ENCODE assay signal across 8 mouse cellular contexts in genomic region chr4:108217332-108218179, GRCm38 (mm10). TPM values are rescaled to one million over a fixed set of nuclear protein-coding genes. Genes with fewer than 3 reads are reported as not detected.
A peak's percentile ranks its signal among the peaks of the same experiment; 100 is the strongest.
DNase-seq lines count a peak whose midpoint lies in the region; ATAC-seq and TF ChIP-seq lines count a peak whose summit lies in the region.

TSS of gene Zyg11a (minus strand) at chr4:108218048.

- H3K4me2 ChIP-seq in forebrain, embryonic 11.5 days (ENCODE audit: low read depth, low read length, severe bottlenecking), result peak within 1 kb of the TSS; percentile 59
- H3K4me2 ChIP-seq in lung, postnatal 0 days (replicated peaks; ENCODE audit: low read depth, low read length), result peak within 1 kb of the TSS; percentile 63

- no peak within 1 kb of the TSS for H3K27ac ChIP-seq in forebrain, embryonic 11.5 days (ENCODE audit: low read depth, low read length)
- H3K27ac ChIP-seq in lung, postnatal 0 days (ENCODE audit: low read length), result no peak within 1 kb of the TSS
- H3K27ac ChIP-seq in testis, adult 2 months (ENCODE audit: control insufficient read depth, insufficient read depth, low read depth, low read length), result peak within 1 kb of the TSS; percentile 61; the same call in 1 of the 2 replicates

- TF ChIP-seq CTCF in E14TG2a.4 (conservative IDR thresholded peaks at IDR 0.05; ENCODE audit: low read length), result no peak
- no peak for TF ChIP-seq CTCF in lung, postnatal 0 days (IDR thresholded peaks at IDR 0.05)
- no peak for TF ChIP-seq CTCF in testis, adult 2 months (IDR thresholded peaks at IDR 0.05; ENCODE audit: control insufficient read depth, insufficient read depth, insufficient replicate concordance, low read depth, low read length)

- H3K9ac ChIP-seq in forebrain, embryonic 11.5 days (ENCODE audit: low read length), result peak within 1 kb of the TSS; percentile 37
- no peak within 1 kb of the TSS for H3K9ac ChIP-seq in lung, postnatal 0 days (replicated peaks; ENCODE audit: low read depth)

- DNase-seq in adrenal gland, adult 18-20 months (ENCODE audit: low spot score in 2 of 2), result peak; percentile 5 to 24
- DNase-seq in adrenal gland, postnatal 4 days (ENCODE audit: low spot score in 2 of 2), result no peak
- peak; percentile 69 for DNase-seq in forebrain, embryonic 11.5 days (ENCODE audit: low spot score)
- DNase-seq in kidney, adult 18-20 months, result peak; percentile 48
- DNase-seq in lung, postnatal 0 days (ENCODE audit: low spot score), result no peak

- H3K4me1 ChIP-seq in E14TG2a.4 (replicated peaks; ENCODE audit: low read depth, low read length), result peaks cover 67% of the 10 kb centered on the region
- peaks cover 4% of the 10 kb centered on the region; the same call in 1 of the 2 replicates for H3K4me1 ChIP-seq in forebrain, embryonic 11.5 days (replicated peaks; ENCODE audit: control insufficient read depth, insufficient read depth, low read length)
- H3K4me1 ChIP-seq in lung, postnatal 0 days (ENCODE audit: insufficient read depth, low read depth, low read length), result no peaks in the 10 kb centered on the region
- H3K4me1 ChIP-seq in testis, adult 2 months (ENCODE audit: control insufficient read depth, insufficient read depth, low read length), result peaks cover 3% of the 10 kb centered on the region

- H3K27me3 ChIP-seq in E14TG2a.4 (ENCODE audit: insufficient read depth, low read length), result no peaks in the 10 kb centered on the region
- peaks cover 29% of the 10 kb centered on the region for H3K27me3 ChIP-seq in forebrain, embryonic 11.5 days (ENCODE audit: control insufficient read depth, insufficient read depth, low read length)
- peaks cover 17% of the 10 kb centered on the region; the same call in 1 of the 2 replicates for H3K27me3 ChIP-seq in lung, postnatal 0 days (replicated peaks; ENCODE audit: insufficient read depth, low read length)
- no peaks in the 10 kb centered on the region for H3K27me3 ChIP-seq in testis, adult 2 months (ENCODE audit: control insufficient read depth, insufficient read depth, low read length)

- TF ChIP-seq EP300 in lung, postnatal 0 days (IDR thresholded peaks at IDR 0.05), result no peak

- H3K4me3 ChIP-seq in E14TG2a.4 (replicated peaks; ENCODE audit: low read length), result peak within 1 kb of the TSS; percentile 81
- H3K4me3 ChIP-seq in forebrain, embryonic 11.5 days (ENCODE audit: low read depth, low read length), result peak within 1 kb of the TSS; percentile 40
- peak within 1 kb of the TSS; percentile 36 for H3K4me3 ChIP-seq in lung, postnatal 0 days (ENCODE audit: low read depth, low read length)
- peak within 1 kb of the TSS; percentile 93 for H3K4me3 ChIP-seq in testis, adult 2 months (ENCODE audit: control insufficient read depth, low read depth, low read length)

- no peak for TF ChIP-seq POLR2A in testis, adult 2 months (IDR thresholded peaks at IDR 0.05; ENCODE audit: control insufficient read depth, low read depth, low read length)

- peaks cover 13% of the 10 kb centered on the region for H3K36me3 ChIP-seq in E14TG2a.4 (ENCODE audit: insufficient read depth, low read length)
- no peaks in the 10 kb centered on the region for H3K36me3 ChIP-seq in forebrain, embryonic 11.5 days (ENCODE audit: control insufficient read depth, insufficient read depth, low read length)
- no peaks in the 10 kb centered on the region for H3K36me3 ChIP-seq in lung, postnatal 0 days (ENCODE audit: insufficient read depth, low read length)
- no peaks in the 10 kb centered on the region for H3K36me3 ChIP-seq in testis, adult 2 months (ENCODE audit: control insufficient read depth, insufficient read depth, low read length)

- ATAC-seq in forebrain, embryonic 11.5 days (replicated peaks; ENCODE audit: low FRiP score), result peak; percentile 36; the same call in 1 of the 2 replicates
- peak; percentile 61 for ATAC-seq in lung, postnatal 0 days
- ATAC-seq in erythroid progenitor cell, adult 5-6 weeks (replicated peaks; ENCODE audit: low FRiP score, poor library complexity, severe bottlenecking), result no peak

- H3K9me3 ChIP-seq in E14TG2a.4 (ENCODE audit: low read length), result no peaks in the 10 kb centered on the region
- no peaks in the 10 kb centered on the region for H3K9me3 ChIP-seq in forebrain, embryonic 11.5 days (ENCODE audit: control insufficient read depth, low read length)
- H3K9me3 ChIP-seq in lung, postnatal 0 days (ENCODE audit: low read length), result no peaks in the 10 kb centered on the region

- 1% methylated on average over 80 of the region's 107 CpGs for WGBS in forebrain, embryonic 11.5 days
- WGBS in lung, postnatal 0 days, result 3% methylated on average over 62 of the region's 107 CpGs

RNA-seq across cellular contexts. Expression of gene Zyg11a, which starts in this region (rescaled TPM):
- total RNA-seq in adrenal gland, adult 18-20 months (2021), result 1 to 10 TPM in 1 of 2 experiments, under 1 TPM in 1; 0.36 to 1.0 TPM
- under 1 TPM; 0.25 to 0.34 TPM for total RNA-seq in adrenal gland, postnatal 4 days (2021)
- polyA plus RNA-seq in forebrain, embryonic 11.5 days (2014; fragmentation: Nextera tagmentation; extraction: Ambion mirVana), result not detected in 2 replicates
- not detected in 2 replicates for polyA plus RNA-seq in lung, postnatal 0 days (2015; fragmentation: Nextera tagmentation; extraction: Ambion mirVana)
- 2.8 and 4.2 TPM in 2 replicates for polyA plus RNA-seq in testis, adult 2 months (2012; rRNA removed)
- not detected in 2 replicates for total RNA-seq in erythroid progenitor cell, adult 5-6 weeks (2015; ENCODE audit: low replicate concordance)
- not detected in 2 replicates for total RNA-seq in erythroid progenitor cell, adult 5-6 weeks (2017; ENCODE audit: low replicate concordance)

Comparison
In these comparisons a context has a peak if more than half of its experiments do, and no peak if none do; other contexts are left out.
1. DNase-seq: peak in adrenal gland, adult 18-20 months (2 of 2) and kidney, adult 18-20 months (single experiment); none in adrenal gland, postnatal 4 days (0 of 2) and lung, postnatal 0 days (single experiment).
2. Peak in DNase-seq, ATAC-seq, H3K4me3 ChIP-seq, H3K9ac ChIP-seq and H3K4me2 ChIP-seq in forebrain, embryonic 11.5 days; RNA of the gene not detected or under 1 TPM.
3. Peak in ATAC-seq, H3K4me3 ChIP-seq and H3K4me2 ChIP-seq in lung, postnatal 0 days; RNA of the gene not detected or under 1 TPM.
4. H3K4me3 ChIP-seq: peak in every context shown above with its lines; median percentile 93 in testis, adult 2 months; 81 in E14TG2a.4; 40 in forebrain, embryonic 11.5 days; 36 in lung, postnatal 0 days.